Mouse (Mus musculus): ENCODE measurements at regions not wholly inside any gene's neighbourhood (a gene's known extent, or its start where the extent isn't known, plus 50 kb on each side); places are given as distances from the start of the nearest gene placed in this dataset.

GRCm38 (mm10) chr7:72590351-72591115 is 284.1 kb upstream of the Mctp2 start:
- peak; percentile 8 to 22 for DNase-seq (ENCODE audit: low spot score in 2 of 2)

GRCm38 (mm10) chr7:72592110-72592509 is 285.7 kb upstream of the Mctp2 start:
- peak; percentile 26 to 46 for DNase-seq (ENCODE audit: low spot score in 2 of 2)

GRCm38 (mm10) chr7:72592649-72593048 is 286.2 kb upstream of the Mctp2 start:
- DNase-seq (ENCODE audit: low spot score in 2 of 2), result peak; percentile 9 to 45

- no peak for DNase-seq (ENCODE audit: low spot score in 2 of 2)
These were observed 286.9 kb upstream of the Mctp2 start for GRCm38 (mm10) chr7:72593259-72593658.

- no peak for DNase-seq (ENCODE audit: low spot score in 2 of 2)
These were observed 288.3 kb upstream of the Mctp2 start for GRCm38 (mm10) chr7:72594741-72595140.

GRCm38 (mm10) chr7:72596985-72597384 is 290.6 kb upstream of the Mctp2 start:
- DNase-seq (ENCODE audit: low spot score in 2 of 2), result peak in 1 of 2 experiments; percentile 10

- DNase-seq (ENCODE audit: low spot score in 2 of 2), result no peak
These were observed 295.5 kb upstream of the Mctp2 start for GRCm38 (mm10) chr7:72601933-72602332.

GRCm38 (mm10) chr7:72609791-72610190 is 303.4 kb upstream of the Mctp2 start:
- no peak for DNase-seq (ENCODE audit: low spot score in 2 of 2)

GRCm38 (mm10) chr7:72615232-72615631 is 308.8 kb upstream of the Mctp2 start:
- no peak for DNase-seq (ENCODE audit: low spot score in 2 of 2)

GRCm38 (mm10) chr7:72627369-72627768 is 321.0 kb upstream of the Mctp2 start:
- DNase-seq (ENCODE audit: low spot score in 2 of 2), result no peak

GRCm38 (mm10) chr7:72639566-72639965 is 333.2 kb upstream of the Mctp2 start:
- DNase-seq (ENCODE audit: low spot score in 2 of 2), result no peak

GRCm38 (mm10) chr7:72675018-72675417 is 368.6 kb upstream of the Mctp2 start:
- DNase-seq (ENCODE audit: low spot score in 2 of 2), result no peak

GRCm38 (mm10) chr7:72685803-72686202 is 379.4 kb upstream of the Mctp2 start:
- no peak for DNase-seq (ENCODE audit: low spot score in 2 of 2)

GRCm38 (mm10) chr7:72687356-72687755 is 380.9 kb upstream of the Mctp2 start:
- DNase-seq (ENCODE audit: low spot score in 2 of 2), result no peak

- no peak for DNase-seq (ENCODE audit: low spot score in 2 of 2)
These were observed 385.0 kb upstream of the Mctp2 start for GRCm38 (mm10) chr7:72691396-72691795.

GRCm38 (mm10) chr7:72691859-72692258 is 385.5 kb upstream of the Mctp2 start:
- peak in 1 of 2 experiments; percentile 0 for DNase-seq (ENCODE audit: low spot score in 2 of 2)

- DNase-seq (ENCODE audit: low spot score in 2 of 2), result no peak
These were observed 390.3 kb upstream of the Mctp2 start for GRCm38 (mm10) chr7:72696736-72697135.

GRCm38 (mm10) chr7:72703652-72704341 is 397.4 kb upstream of the Mctp2 start:
- DNase-seq (ENCODE audit: low spot score in 2 of 2), result no peak

GRCm38 (mm10) chr7:72711193-72712131 is 405.1 kb upstream of the Mctp2 start:
- no peak for DNase-seq (ENCODE audit: low spot score in 2 of 2)

GRCm38 (mm10) chr7:72715401-72715800 is 409.0 kb upstream of the Mctp2 start:
- no peak for DNase-seq (ENCODE audit: low spot score in 2 of 2)

GRCm38 (mm10) chr7:72716051-72716450 is 409.6 kb upstream of the Mctp2 start:
- no peak for DNase-seq (ENCODE audit: low spot score in 2 of 2)
